Mouse (Mus musculus): ENCODE results near the gene Sumo2. TPM values are rescaled to one million over a fixed set of nuclear protein-coding genes. Genes with fewer than 3 reads are reported as not detected.
A peak's percentile ranks its signal among the peaks of the same experiment; 100 is the strongest.

The Sumo2 gene
- polyA plus RNA-seq, 1 experiment: not detected

DNA sequence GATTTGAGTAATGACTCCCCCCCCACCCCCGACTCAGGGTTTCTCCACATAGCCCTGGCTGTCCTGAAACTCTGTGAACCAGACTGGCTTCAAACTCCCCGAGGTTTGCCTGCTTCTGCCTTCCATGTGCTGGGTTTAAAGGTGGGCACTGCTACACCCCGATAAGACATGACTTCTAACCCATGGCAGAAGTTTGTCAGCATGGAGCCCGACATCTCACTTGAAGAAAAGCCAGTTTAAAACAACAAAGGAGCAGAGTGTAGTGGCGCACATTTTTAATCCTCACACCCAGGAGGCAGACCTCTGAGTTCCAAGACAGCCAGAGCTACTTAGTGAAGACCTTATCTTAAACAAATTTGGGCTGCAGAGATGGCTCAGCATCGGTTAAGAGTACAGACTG, 43.7 kb downstream of the Sumo2 start:
- Histone ChIP-seq H3K4me3 (ENCODE audit: insufficient read depth, low read depth, low read length) (no peak overlapping the region), H3K27ac (ENCODE audit: insufficient read depth, low read depth, low read length) (no peak overlapping the region), H3K4me1 (ENCODE audit: control insufficient read depth, insufficient read depth, low read length) (peaks cover 11% of the 10 kb centered on the region)
- WGBS: 34% methylated on average over 6 of the region's 6 CpGs
- TF ChIP-seq CTCF (IDR thresholded peaks at IDR 0.05; ENCODE audit: insufficient read depth, low read depth, low read length) (no peak), POLR2A (IDR thresholded peaks at IDR 0.05; ENCODE audit: insufficient read depth, low read depth, low read length) (no peak)

DNA sequence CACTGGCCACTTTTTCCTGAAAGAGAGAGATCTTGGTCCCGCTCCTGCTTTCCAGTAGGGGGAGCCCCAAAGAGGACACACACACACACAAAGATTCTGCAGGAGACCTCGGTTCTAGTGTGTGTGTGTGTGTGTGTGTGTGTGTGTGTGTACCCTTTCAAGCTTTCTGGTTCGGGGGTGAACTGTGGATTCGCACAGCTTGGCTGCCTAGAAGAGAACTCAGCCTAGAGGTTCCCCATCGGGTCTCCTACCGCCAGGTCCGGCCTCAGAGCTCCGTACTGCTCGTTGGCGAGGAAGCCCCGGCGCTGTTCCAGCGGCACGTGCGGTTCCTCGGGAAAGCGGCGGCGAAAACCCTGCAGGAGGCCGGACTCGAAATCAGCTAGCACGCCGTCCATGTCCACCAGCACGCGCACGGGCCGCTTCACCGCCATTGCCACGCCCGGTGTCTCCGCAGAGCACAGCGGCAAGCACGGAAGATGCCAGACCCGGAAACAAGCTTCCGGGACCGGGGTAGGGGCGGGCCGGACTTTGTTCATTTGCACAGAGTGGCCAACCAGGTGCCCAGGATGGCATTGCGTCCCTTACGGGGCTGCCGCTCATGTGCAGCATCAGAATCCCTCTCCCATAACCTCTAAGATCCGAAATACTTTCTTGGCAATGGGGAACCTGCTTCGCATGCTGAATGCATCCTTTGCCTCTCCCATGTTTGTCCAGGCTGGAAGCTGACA, 44.6 kb downstream of the Sumo2 start, which contains the start of gene Nt5c:
Gene Nt5c (minus strand): TSS at position 507 of the 728 bp plus-strand sequence.
- no peak for TF ChIP-seq POLR2A (IDR thresholded peaks at IDR 0.05; ENCODE audit: insufficient read depth, low read depth, low read length)
- peak; percentile 45; the same call in 1 of the 2 replicates for TF ChIP-seq CTCF (IDR thresholded peaks at IDR 0.05; ENCODE audit: insufficient read depth, low read depth, low read length)
- peaks cover 11% of the 10 kb centered on the region for H3K4me1 ChIP-seq (ENCODE audit: control insufficient read depth, insufficient read depth, low read length)
- under 1% methylated on average over 43 of the region's 43 CpGs for WGBS
- peak within 1 kb of the TSS; percentile 61 for H3K27ac ChIP-seq (ENCODE audit: insufficient read depth, low read depth, low read length)
- H3K4me3 ChIP-seq (ENCODE audit: insufficient read depth, low read depth, low read length): peak within 1 kb of the TSS; percentile 74

DNA sequence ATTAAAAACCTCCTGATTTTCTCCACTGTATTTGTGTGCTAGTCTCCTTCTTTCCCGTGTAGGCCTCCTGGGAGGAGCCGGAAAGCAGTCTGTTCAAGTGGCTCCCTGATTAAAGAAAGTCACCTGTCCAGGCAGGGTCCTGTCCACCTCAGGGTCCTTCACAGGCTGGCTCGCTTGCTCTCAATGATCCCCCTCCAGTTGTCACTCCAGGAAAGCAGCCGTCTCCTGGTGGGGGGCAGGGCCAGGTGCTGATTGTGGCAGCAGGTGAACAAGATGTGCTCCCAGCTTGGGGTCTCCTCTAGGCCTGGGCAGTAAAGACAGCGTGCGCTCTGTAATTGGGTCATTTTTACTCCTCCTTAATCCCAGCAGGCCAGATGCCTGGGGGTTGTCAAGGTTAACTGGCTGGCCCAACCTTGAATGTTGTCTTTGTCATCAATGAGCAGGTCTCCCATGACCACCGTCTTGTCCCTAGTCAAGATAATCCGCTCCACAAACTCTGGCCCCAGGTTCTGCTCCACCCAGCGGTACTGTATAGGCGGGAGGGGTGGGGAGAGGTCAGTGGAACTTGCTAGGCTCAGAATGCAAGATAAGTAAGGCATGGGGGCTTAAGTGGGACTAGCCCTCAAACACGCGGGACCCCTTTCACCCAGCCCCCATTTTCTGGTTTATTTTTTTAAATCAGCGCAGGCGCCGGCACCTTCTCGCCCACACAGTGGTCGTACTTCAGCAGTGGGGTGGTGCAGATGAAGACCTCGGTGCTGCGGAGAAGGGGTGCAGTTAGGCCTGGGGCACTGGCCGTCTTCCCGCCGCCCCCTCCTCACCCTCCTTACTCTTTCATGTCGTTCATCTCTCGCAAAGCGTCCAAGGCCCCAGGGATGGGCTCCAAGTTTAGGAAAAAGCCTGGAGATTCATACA, 45.4 kb downstream of the Sumo2 start:
- peaks cover 11% of the 10 kb centered on the region for H3K4me1 ChIP-seq (ENCODE audit: control insufficient read depth, insufficient read depth, low read length)
- 27% methylated on average over 25 of the region's 25 CpGs for WGBS
- TF ChIP-seq CTCF (IDR thresholded peaks at IDR 0.05; ENCODE audit: insufficient read depth, low read depth, low read length) (no peak), POLR2A (IDR thresholded peaks at IDR 0.05; ENCODE audit: insufficient read depth, low read depth, low read length) (no peak)
- no peak overlapping the region for H3K27ac ChIP-seq (ENCODE audit: insufficient read depth, low read depth, low read length)
- H3K4me3 ChIP-seq (ENCODE audit: insufficient read depth, low read depth, low read length): peak overlapping the region; percentile 74

DNA sequence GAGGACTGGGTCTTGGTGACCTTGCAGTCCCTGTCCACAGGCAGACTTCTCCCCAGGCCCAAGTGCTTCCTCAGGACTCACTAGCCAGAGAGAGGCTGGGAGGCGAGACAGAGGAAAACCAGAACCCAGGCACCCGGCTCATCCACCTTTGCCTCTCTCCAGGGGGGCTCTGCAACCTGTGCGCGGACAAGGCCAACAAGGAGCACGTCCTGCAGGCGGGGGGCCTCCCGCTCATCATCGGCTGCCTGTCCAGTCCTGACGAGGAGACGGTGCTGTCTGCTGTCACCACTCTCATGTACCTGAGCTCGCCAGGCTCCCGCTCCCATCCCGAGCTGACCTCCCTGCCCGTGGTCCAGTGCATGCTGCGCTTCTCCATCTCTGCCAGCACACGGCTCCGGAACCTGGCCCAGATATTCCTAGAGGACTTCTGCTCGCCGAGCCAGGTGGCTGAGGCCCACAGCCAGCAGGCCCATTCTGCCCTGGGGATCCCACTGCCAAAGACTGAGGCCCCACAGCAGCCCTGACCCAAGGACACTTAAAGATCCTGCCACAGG, 47.4 kb downstream of the Sumo2 start:
- H3K4me1 ChIP-seq (ENCODE audit: control insufficient read depth, insufficient read depth, low read length): peaks cover 11% of the 10 kb centered on the region
- no peak overlapping the region for H3K4me3 ChIP-seq (ENCODE audit: insufficient read depth, low read depth, low read length)
- no peak overlapping the region for H3K27ac ChIP-seq (ENCODE audit: insufficient read depth, low read depth, low read length)
- TF ChIP-seq CTCF (IDR thresholded peaks at IDR 0.05; ENCODE audit: insufficient read depth, low read depth, low read length): no peak
- no peak for TF ChIP-seq POLR2A (IDR thresholded peaks at IDR 0.05; ENCODE audit: insufficient read depth, low read depth, low read length)
- 88% methylated on average over 19 of the region's 19 CpGs for WGBS

DNA sequence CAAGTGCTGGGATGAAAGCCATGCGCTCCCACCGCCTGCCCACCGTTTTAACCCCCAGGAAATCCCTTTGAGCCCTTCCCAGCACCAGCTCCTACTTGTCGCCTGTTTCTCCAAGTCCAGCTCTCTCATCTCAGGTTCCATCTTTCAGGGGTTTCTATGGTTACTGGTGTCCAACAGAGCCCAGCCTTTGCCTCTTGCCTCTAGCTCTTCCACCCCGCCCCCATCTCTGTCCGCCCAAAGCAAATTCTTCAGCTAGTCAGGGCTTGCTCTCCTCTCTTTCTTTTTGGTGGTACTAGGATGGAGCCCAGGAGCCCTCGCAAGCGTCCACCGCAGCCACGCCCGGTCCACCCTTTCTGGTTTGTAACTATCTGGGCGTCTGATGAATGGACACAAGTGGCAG, 50.9 kb downstream of the Sumo2 start:
- Histone ChIP-seq H3K4me3 (ENCODE audit: insufficient read depth, low read depth, low read length) (no peak overlapping the region), H3K27ac (ENCODE audit: insufficient read depth, low read depth, low read length) (no peak overlapping the region), H3K4me1 (ENCODE audit: control insufficient read depth, insufficient read depth, low read length) (peaks cover 2% of the 10 kb centered on the region; the same call in 1 of the 2 replicates)
- no peak for TF ChIP-seq POLR2A (IDR thresholded peaks at IDR 0.05; ENCODE audit: insufficient read depth, low read depth, low read length)
- TF ChIP-seq CTCF (IDR thresholded peaks at IDR 0.05; ENCODE audit: insufficient read depth, low read depth, low read length): no peak
- WGBS: 56% methylated on average over 12 of the region's 12 CpGs

DNA sequence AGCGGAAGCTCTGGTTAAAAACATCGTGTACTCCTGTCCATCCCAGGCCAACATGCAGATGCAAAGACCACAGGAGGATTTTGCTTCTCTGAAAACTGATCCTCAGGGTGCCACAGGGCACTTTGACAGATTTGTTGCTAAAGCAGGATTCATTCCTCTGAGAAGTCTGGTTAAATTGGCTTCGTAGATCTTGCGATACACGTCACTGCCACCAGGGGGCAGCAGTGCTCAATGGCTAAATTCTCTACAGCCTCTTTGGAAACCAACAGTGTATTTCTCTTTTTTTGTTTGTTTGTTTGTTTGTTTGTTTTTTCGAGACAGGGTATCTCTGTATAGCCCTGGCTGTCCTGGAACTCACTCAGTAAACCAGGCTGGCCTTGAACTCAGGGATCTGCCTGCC, 52.4 kb downstream of the Sumo2 start:
- 18% methylated on average over 6 of the region's 6 CpGs for WGBS
- Histone ChIP-seq H3K4me3 (ENCODE audit: insufficient read depth, low read depth, low read length) (no peak overlapping the region), H3K4me1 (ENCODE audit: control insufficient read depth, insufficient read depth, low read length) (peaks cover 5% of the 10 kb centered on the region), H3K27ac (ENCODE audit: insufficient read depth, low read depth, low read length) (no peak overlapping the region)
- no peak for TF ChIP-seq POLR2A (IDR thresholded peaks at IDR 0.05; ENCODE audit: insufficient read depth, low read depth, low read length)
- TF ChIP-seq CTCF (IDR thresholded peaks at IDR 0.05; ENCODE audit: insufficient read depth, low read depth, low read length): no peak

DNA sequence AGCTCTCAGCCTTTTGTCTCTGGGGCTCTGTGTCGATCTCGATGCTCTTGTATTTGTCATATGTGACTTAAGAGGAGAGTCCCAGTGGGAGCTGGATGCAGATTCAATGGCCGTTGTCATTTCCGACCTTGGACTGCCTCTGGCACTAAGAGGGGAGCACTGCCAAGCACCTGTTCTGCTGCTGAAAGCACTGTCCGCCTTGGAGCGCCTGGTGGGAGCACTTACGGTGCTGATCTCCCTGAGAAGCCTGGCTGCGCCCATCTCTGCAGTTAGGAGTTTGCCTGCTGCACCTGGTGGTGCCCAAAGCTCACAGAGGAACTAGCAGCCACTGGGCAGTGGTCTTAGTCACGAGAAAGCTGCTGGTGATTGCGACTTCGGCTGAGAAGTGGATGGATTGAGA, 52.8 kb downstream of the Sumo2 start:
- no peak overlapping the region for H3K4me3 ChIP-seq (ENCODE audit: insufficient read depth, low read depth, low read length)
- H3K27ac ChIP-seq (ENCODE audit: insufficient read depth, low read depth, low read length): no peak overlapping the region
- H3K4me1 ChIP-seq (ENCODE audit: control insufficient read depth, insufficient read depth, low read length): peaks cover 6% of the 10 kb centered on the region
- 68% methylated on average over 11 of the region's 11 CpGs for WGBS
- TF ChIP-seq POLR2A (IDR thresholded peaks at IDR 0.05; ENCODE audit: insufficient read depth, low read depth, low read length): no peak
- no peak for TF ChIP-seq CTCF (IDR thresholded peaks at IDR 0.05; ENCODE audit: insufficient read depth, low read depth, low read length)

DNA sequence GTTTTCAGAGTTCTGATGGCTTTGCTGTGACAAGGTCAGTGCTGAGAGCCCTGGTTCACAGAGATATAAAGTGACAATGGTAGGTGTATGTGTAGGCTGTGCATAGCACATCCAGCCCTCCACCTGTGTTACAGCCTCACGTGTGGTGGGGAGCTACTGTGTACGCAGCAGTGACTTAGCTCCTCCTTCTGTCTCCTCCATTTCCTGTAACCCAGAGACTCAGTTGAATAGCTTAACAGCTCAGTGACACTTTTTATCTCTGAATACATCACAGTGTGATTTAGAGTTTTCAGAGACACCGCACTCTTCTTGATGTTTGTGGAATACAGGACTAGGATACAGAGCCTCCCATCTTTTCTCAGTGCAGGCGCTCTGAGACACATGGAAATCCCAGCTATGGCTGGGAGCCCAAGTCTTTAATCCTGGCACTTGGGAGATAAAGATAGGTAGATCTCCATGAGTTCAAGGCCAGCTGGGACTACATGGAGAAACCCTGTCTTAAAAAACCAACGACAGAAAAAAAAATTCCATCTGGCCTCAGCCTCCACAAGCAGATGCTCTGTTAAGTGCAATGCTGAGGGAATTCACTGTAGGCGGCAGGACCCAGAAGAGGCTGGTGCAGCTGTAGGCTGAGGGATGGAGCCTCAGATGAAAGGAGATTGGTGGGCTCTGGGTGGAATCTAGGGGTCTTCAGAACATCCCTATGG, 54.4 kb downstream of the Sumo2 start:
- peak overlapping the region; percentile 34; the same call in 1 of the 2 replicates for H3K27ac ChIP-seq (ENCODE audit: insufficient read depth, low read depth, low read length)
- no peak for TF ChIP-seq CTCF (IDR thresholded peaks at IDR 0.05; ENCODE audit: insufficient read depth, low read depth, low read length)
- no peak for TF ChIP-seq POLR2A (IDR thresholded peaks at IDR 0.05; ENCODE audit: insufficient read depth, low read depth, low read length)
- peaks cover 6% of the 10 kb centered on the region for H3K4me1 ChIP-seq (ENCODE audit: control insufficient read depth, insufficient read depth, low read length)
- 68% methylated on average over 6 of the region's 6 CpGs for WGBS
- H3K4me3 ChIP-seq (ENCODE audit: insufficient read depth, low read depth, low read length): no peak overlapping the region

All from olfactory bulb, adult 2 months (tissue).